Mouse (Mus musculus): ENCODE measurements around the gene Spdye4a.

The Spdye4a gene

DNA sequence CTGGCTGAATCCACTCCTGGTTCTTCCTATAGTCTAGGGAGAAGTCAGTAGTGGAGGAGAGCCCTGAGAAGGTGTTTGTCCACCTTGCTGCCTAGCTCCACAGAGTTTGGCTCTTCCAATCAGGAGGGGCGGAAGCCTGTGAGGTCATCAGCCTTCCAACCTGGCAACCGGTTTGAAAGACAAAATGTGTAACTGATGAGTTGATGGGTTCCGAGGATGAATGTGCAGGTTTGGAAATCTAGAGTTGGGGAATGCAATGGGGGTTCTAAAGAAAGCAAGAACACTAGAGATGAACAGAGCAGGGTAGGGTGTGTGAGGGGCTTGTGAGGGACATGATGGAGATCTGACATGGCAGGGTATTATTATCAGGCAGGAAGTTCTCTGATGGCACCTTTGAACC, at the start of gene Spdye4a:
Gene Spdye4a, minus strand, starts transcription at position 101 of the 400 bp plus-strand sequence.
- DNase-seq (ENCODE audit: low spot score in 2 of 2) = no peak

DNA sequence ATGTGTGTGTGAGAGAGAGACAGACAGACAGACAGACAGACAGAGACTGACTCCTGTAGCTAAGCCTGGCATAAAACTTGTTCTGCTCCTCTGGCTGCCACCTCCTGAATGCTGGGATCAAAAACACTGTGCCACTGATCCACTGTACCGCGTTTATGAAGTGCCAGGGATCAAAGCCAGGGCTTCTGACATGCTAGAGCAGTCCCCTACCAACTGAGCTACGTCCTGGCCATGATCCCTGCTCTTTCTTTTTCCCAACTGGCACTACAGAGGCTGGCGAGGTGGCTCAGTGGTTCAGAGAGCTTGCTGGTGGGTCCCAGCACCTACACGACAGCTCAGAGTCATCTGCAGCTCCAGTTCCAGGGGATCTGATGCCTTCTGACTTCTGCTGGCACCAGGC, 49.1 kb upstream of the Spdye4a start:
- DNase-seq (ENCODE audit: low spot score in 2 of 2) = no peak

DNA sequence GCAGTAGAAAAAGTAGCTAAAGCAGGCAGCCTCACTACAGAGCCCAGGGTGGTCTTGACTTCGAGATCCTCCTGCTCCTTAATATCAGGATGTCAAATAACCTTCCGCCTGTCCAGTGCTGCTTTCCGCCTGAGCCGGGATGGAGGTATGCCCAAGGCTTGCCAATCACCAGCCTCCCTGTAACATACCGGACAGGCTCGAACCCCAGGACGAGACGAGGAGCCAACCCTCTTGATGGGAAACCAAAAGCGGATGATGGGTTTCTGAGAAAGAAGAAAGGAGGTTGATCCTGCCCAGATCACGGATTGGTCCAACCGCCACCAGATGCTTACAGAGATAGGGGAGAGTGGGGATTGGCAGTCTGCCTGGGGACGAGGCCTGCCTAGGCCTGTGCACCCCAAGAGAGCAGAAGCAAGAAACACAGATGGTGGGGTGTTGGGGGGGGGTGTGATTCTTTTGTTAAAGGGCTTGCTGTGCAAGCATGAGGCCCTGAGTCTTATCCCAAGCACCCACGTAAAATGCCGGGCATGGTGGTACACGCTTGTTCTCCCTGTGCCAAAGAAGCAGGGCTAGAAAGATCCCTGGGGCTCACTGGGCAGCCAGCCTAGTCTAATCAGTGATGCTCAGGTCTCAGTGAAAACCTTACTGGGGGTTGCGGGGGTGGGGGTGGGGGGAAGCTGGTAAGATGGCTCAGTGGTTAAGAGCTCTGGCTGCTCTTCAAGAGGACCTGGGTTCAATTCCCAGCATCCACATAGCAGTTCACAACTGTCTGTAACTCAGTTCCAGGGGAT, 46.0 kb upstream of the Spdye4a start:
- peak; percentile 32 to 37 for DNase-seq (ENCODE audit: low spot score in 2 of 2)

DNA sequence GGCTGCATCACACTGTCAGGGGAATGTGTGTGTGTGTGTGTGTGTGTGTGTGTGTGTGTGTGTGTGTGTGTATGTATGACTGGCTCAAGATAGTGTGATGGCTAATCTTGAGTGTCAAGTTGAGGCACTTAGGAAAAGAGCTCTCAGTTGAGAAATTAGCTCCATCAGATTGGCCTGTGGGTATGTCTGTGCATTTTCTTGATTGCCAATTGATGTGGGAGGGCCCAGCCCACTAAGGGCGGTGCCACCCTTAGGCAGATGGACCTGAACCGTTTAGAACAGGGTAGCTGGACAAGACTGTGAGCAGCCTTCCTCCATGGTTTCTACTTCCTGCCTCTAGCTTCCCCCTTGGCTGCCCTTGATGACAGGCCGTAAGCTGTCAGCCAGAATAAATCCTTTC, 45.4 kb upstream of the Spdye4a start:
- DNase-seq (ENCODE audit: low spot score in 2 of 2) = no peak

DNA sequence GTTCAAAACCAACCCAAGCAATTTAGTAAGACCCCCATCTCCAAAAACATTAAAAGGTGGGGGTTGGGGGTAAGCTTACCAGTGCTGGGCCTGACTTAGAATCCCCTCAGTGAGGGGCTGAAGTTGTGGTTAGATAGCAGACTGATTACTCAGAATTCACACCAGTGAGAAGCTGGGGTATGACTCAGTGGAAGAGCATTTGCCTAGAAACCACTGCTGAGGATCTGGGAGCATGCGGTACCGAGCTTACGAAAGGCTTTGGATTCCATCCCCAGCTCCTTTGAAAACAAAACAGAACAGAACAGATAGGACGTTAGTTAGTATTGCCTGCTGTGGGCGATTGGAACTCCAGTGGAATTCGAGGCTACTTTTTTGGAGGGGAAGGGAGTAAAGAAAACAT, 45.0 kb upstream of the Spdye4a start:
- no peak for DNase-seq (ENCODE audit: low spot score in 2 of 2)

DNA sequence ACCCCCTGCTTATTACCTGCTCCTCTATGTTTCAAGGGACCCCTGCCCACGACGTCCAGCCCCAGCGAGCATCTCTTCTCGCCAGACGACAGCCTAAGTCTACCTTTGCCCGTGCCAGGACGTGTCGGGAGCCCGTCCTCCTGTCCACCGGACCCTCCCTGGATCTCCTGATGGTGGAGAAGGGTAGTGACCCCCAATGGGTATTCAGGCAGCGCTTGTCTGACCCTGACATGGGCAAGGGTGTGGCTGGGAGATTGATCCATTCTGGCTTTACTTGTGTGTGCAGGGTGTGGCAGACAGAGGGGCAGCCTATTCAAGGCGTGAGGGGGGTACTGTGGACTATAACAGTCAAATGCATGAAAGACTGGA, 43.4 kb upstream of the Spdye4a start:
- no peak for DNase-seq (ENCODE audit: low spot score in 2 of 2)

DNA sequence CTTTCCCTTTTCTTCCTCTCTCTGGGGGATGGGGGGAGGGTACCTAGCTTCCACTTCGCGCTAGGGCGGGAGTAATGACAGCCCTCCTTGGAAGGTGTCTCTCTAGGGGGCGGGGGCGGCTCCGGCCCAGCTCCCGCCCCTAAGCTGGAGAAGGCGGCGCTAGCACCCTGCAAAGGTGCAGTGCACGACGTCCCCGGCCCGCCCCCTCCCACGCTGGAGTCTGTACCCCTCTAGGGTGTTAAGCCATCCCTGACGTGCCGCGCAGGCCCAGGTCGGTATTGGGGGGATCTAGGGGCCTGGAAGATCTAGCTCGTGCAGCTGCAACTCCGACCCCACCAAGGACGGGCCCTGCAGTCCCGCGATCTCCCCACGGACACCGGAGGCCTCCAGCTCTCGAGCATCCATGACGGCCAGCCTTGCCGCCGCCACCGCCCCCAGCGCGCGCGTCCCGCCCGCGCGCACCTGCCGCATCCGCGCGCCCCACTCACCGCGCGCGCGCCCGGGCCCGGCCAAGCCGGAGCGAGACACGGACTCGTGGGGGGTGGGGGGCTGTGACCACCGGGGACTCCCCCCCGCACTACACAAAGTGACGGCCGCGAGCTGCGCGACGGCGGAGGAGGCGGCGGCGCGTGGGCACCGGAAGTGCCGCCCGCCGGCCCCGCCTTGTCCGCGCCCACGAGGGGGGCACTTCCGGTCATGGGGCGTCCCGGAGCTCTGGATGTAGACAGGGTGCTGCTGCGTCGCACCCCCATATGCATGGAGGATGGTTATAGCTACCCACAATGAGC, 42.9 kb upstream of the Spdye4a start, which contains the start of gene Zfp316:
Gene Zfp316, minus strand, starts transcription at position 660 of the 788 bp plus-strand sequence.
- DNase-seq (ENCODE audit: low spot score in 2 of 2) = peak; percentile 46 to 53

DNA sequence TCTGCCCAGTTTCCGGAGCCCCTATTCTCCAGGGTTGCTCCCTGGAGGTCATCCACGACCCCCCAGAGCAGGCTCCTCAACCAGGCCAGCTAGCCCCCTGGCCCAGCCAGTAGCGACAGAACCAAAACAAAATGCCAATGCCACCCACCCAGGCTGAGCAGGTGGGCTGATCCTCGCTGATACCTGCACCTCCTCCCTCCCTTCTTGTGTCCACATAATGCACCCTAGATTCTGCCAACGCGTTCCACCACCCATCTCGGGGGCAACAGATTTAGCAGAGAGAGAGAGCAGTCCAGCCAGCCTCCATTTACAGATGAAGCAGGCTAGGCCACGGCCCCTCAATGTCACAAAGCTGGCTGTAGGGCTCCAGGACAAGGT, 42.3 kb upstream of the Spdye4a start:
- DNase-seq (ENCODE audit: low spot score in 2 of 2) = no peak

DNA sequence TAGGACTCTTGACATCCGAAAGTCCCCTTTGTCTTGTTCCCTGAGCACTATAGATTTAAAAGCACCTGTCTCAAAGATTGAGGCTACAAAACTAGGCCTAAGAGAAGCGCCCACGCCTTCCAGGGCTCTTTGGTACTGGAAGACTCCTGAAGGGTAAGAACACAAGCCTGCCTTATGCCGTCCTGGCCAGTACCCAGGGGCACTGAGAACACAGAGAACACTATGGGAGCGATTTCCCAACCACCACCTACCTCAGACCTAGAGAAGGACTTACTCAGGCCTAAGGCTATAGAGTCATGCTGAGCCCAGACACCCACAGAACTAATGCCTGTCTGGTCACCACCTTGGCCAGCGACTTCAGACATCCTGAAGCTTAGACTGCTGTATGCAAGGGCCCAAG, 40.1 kb upstream of the Spdye4a start:
- no peak for DNase-seq (ENCODE audit: low spot score in 2 of 2)

DNA sequence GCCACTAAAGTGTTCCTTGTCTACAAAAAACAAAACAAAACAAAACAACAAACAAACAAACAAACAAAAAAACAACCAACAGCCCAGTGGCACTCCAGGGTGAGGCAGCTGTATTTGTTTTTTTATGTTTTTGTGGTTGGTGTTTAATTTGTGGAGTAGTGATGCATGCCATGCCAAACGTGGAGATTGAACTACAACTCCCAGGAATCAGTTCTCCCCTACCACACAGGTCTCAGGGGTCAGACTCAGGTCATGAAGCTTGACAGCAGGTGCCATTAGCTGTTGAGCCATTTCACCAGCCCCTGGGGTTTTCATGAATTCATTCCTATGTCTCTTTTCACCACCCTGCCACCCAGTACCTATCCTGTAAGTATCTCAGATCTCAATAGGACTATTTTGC, 38.7 kb upstream of the Spdye4a start:
- DNase-seq (ENCODE audit: low spot score in 2 of 2) = no peak

DNA sequence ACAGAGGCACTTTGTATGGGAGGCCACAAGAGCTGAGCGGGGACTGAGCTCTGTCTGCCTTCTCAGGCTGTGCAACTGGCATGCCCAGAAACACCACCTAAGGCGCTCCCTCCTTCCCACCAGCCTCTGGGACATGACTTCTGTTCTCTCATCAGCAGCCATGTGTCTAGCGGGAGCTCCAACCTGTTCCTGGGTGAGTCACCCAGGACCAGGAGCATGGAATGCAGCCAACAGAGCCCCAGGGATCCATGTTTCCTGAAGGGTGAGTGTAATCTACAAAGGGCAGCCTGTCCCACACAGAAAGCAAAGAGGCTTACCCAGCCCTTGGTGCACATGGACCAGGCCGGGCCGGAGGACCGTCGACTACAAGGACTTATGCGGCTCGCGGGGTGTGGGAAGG, 38.0 kb upstream of the Spdye4a start:
- DNase-seq (ENCODE audit: low spot score in 2 of 2) = no peak

DNA sequence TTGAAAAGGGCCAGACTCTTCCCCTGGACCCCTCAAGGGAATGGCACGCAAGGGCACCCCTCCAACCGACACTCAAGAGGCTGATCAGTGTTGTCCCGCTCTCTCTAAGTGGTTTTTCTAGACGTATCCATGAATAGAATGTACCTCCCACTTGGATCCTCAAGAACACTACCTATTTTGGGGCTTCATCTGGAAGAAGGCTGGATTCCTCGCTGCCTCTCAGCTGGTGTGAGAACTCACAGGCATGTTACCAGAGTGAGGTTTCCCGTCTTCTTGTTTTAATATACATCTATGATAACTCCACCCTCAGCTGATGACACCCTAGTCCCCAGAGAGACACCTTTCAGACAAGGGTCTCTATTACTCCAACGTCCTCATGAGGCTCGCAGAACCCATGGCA, 34.9 kb upstream of the Spdye4a start:
- DNase-seq (ENCODE audit: low spot score in 2 of 2) = no peak

DNA sequence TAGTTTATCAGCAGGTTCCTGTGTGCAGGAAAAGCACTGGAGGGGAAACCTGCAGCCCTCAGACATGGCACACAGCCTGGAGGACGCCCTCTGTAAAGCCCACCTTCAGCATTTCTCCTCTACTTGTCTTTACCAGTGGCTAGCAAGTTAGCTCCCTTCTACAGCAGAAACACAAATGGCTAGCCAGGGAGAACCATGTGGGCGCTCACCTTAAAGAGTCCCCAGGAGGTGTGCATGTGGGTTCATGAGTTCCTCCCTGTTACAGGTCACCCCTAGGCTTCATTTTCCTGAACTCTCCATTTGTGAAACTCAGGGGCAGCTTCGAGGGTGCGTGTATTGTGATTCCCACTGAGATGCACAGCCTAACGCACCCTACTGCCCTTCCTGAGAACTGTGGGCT, 29.1 kb upstream of the Spdye4a start:
- DNase-seq (ENCODE audit: low spot score in 2 of 2) = no peak

DNA sequence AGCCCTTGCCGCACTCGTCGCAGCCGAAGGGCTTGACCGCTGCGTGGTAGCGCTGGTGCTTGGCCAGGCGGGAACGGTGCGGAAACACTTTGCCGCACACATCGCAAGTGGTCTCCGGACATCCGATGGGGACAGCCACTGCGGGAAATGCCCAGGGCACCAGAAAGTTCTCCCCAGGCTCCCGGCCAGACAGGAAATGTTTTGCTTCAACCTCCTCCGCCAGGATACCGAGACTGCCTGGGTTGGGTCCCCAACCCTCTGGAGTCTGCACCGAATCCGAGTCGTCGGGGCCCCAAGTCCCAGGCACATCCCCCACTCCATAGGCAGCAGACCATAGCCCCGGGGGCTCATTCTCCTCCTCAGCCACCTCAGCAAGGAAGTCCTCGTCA, 28.4 kb upstream of the Spdye4a start:
- no peak for DNase-seq (ENCODE audit: low spot score in 2 of 2)

DNA sequence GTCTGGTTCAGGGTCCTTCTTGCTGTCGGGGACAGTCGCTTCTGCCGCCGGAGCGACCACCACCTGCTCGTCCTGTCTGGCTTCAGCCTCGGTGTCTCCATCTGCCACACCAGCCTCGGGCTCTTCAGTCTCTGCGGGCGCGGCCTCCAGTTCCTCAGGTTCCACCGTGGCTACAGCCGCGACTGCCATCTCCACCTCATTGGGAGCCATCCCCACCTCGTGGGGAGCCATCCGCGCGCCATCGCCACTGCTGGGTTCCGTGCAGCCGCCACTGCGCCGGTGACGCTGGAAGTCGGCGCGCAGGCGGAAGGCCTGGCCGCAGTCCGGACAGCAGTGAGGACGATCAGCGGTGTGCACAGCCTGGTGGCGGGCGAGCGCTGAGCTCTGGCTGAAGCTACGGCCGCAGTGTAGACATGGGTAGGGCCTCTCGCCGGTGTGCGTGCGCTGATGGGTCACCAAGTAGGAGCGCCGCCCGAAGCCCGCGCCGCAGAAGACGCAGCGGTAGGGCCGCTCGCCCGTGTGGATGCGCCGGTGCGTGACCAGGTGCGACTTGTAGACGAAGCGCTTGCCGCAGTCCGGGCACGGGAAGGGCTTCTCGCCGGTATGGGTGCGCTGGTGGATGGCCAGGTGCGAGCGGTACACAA, 27.9 kb upstream of the Spdye4a start:
- no peak for DNase-seq (ENCODE audit: low spot score in 2 of 2)

DNA sequence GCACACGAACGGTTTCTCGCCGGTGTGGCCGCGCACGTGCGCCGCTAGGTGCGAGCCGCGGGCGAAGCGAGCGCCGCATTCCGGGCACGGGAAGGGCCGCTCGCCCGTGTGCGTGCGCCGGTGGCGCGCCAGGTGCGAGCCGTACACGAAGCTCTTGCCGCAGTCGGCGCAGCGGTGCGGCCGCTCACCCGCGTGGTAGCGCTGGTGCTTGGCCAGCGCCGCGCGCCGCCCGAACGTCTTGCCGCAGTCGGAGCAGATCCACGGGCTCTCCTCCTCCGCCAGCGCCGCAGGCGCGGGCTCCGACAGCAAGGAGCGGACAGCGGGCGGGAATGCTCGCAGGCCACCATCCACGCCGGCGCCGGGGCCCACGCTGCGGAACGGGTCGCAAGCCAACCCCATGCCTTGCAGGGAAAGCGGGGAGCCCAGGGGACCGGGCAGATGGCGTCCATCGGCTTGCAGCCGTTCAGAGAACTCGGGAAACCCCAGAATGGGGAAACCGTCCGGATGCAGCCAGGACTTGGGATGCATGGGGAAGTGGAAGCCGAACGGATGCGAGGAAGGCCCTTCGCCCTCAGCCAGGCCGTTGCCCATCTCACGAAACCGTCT, 27.3 kb upstream of the Spdye4a start:
- no peak for DNase-seq (ENCODE audit: low spot score in 2 of 2)

DNA sequence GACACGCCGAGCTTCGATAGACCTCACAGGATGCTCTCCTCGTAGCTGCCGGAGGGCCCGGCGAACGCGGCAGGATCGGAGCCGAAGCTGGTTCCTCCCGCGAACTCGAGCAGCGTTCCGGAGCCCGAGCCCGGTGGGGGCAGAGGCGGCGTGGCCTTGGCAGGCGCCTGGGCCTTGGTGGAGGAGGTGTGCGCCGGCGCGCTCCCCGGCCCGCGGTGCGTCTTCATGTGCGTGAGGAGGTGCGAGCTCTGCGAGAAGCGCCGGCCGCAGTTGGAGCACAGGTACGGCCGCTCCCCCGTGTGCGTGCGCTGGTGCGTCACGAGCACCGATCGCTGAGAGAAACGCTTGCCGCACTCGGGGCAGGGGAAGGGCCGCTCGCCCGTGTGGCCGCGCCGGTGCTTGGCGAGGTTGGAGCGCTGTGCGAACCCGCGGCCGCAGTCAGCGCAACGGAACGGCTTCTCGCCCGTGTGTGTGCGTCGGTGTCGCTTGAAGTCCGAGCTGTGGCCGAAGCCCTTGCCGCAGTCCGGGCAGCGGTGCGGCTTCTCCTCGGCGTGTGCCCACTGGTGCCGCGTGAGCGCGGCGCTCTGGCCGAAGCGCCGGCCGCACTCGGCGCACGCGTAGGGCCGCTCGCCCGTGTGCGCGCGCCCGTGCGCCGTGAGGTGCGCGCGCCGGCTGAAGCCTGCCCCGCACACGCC, 26.6 kb upstream of the Spdye4a start:
- no peak for DNase-seq (ENCODE audit: low spot score in 2 of 2)

DNA sequence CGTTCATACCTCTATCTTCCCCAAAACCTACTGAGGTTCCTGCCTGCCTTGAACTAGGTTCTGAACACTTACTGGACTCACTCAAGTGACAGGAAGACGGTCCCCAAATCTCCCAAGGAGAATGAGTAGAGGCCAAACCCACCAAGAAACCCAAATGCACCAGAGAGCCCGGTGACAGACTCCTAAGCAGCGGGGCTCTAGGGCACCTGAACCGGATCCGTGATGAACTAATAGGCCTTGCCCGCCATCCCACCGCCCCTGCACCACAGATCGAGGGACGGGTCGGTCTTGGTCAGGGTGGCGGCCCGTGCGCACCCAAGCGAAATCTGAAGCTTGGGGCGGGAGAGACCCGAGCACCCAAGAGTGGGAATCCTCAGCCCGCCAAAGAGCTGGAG, 26.1 kb upstream of the Spdye4a start:
- no peak for DNase-seq (ENCODE audit: low spot score in 2 of 2)

DNA sequence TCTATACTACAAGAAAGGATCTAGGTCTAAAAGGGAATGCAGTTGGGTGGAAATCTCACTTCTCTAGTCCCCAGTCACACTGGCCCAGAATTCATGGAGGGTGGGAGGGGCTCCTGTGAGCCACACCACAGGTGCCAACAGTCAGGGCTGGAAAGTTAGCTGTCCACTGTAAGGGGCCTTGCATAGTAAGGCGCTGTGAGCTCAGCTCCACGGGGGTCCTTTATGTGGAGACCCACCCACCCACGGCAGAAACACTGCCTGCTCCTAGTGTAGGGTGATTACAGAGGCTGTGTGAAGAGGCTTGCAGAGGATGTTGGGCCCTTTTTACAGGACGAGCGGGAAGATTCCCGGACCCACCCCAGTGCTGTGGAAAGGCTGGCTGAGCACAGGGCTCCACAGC, 25.3 kb upstream of the Spdye4a start:
- DNase-seq (ENCODE audit: low spot score in 2 of 2) = no peak

DNA sequence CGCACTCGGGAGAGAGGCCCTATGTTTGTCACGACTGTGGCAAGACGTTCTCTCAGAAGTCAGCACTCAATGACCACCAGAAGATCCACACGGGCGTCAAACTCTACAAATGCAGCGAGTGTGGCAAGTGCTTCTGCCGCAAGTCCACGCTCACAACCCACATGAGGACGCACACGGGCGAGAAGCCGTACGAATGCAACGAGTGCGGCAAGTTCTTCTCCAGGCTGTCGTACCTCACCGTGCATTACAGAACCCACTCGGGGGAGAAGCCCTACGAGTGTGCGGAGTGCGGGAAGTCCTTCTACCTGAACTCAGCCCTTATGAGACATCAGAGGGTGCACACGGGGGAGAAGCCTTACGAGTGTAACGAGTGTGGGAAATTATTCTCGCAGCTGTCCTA, 18.2 kb upstream of the Spdye4a start:
- DNase-seq (ENCODE audit: low spot score in 2 of 2) = no peak

DNA sequence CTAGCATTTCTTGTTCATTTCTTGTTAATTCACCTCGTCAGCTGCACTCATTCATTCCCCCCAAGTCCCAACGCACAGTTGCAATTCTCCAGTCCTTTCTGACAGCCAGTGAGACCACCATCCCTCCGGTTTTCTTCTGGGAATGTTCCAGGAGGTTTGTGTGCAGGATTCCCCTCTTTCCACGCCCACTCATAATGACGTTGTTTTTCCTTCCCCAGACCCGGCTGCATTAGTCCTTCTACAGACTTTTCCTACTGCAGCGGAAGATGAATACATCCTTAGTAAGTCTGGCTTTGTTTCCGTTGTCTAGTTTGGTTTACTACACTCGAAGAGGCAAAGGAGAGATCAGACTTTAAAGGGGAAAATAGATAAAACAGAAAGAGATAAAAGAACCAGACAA, 9.3 kb upstream of the Spdye4a start:
- DNase-seq (ENCODE audit: low spot score in 2 of 2) = no peak

Data from spleen, postnatal 36 days (tissue).